Mouse (Mus musculus) liver, postnatal 0 days (tissue): ENCODE measurements at regions not wholly inside any gene's neighbourhood (a gene's known extent, or its start where the extent isn't known, plus 50 kb on each side); places are given as distances from the start of the nearest gene placed in this dataset.

Experiments used
- CTCF ChIP-seq: sonication (generic); IDR thresholded peaks from 2 replicates; pipeline ENCODE4 v1.5.1; 2016; ENCODE audit warnings: antibody characterized with exemption, low read depth
- EP300 ChIP-seq: IDR thresholded peaks from 2 replicates; pipeline ENCODE4 v1.6.1; 2016; ENCODE audit warnings: antibody characterized with exemption, low read depth, mild to moderate bottlenecking

- TF ChIP-seq CTCF (no peak), EP300 (no peak)
Observed at GRCm38 (mm10) chr1:39098154-39098553, 95.4 kb upstream of the Npas2 start.
